Mouse (Mus musculus) heart, embryonic 15.5 days (tissue): ENCODE data around the gene Cklf. TPM values are rescaled to one million over a fixed set of nuclear protein-coding genes. Genes with fewer than 3 reads are reported as not detected.
A peak's percentile ranks its signal among the peaks of the same experiment; 100 is the strongest.

Source experiments
- ATAC-seq: fragments of 200-750 bp; cut with Nextera tagmentation; replicated peaks from 2 replicates; pipeline ENCODE4 v1.8.0; 2017; ENCODE audit warnings: low read depth, moderate TSS enrichment; ENCODE audit not compliant: insufficient number of reproducible peaks, insufficient read depth, low FRiP score
- H3K27ac ChIP-seq: fragments of 300-500 bp; sonication (generic); 2 replicates; pipeline ENCODE4 v1.5.1; 2015; ENCODE audit warnings: mild to moderate bottlenecking, inconsistent platforms
- H3K27me3 ChIP-seq: fragments of 300-500 bp; sonication (generic); 2 replicates; pipeline ENCODE4 v1.6.1; 2015; ENCODE audit warnings: inconsistent platforms
- H3K36me3 ChIP-seq: fragments of 300-500 bp; sonication (generic); 2 replicates; pipeline ENCODE4 v1.6.1; 2015; ENCODE audit warnings: mild to moderate bottlenecking, inconsistent platforms
- H3K4me1 ChIP-seq: fragments of 300-500 bp; sonication (generic); replicated peaks from 2 replicates; pipeline ENCODE4 v1.6.1; 2015; ENCODE audit warnings: inconsistent platforms
- H3K4me2 ChIP-seq: fragments of 300-500 bp; sonication (generic); 2 replicates; pipeline ENCODE4 v1.6.1; 2015; ENCODE audit warnings: inconsistent platforms, mild to moderate bottlenecking, moderate library complexity
- H3K4me3 ChIP-seq: fragments of 300-500 bp; sonication (generic); 2 replicates; pipeline ENCODE4 v1.5.1; 2015; ENCODE audit warnings: mild to moderate bottlenecking, inconsistent platforms
- H3K9ac ChIP-seq: fragments of 300-500 bp; sonication (generic); 2 replicates; pipeline ENCODE4 v1.6.1; 2015; ENCODE audit warnings: mild to moderate bottlenecking, inconsistent platforms
- H3K9me3 ChIP-seq: fragments of 300-500 bp; sonication (generic); replicated peaks from 2 replicates; pipeline ENCODE4 v1.6.1; 2016; ENCODE audit warnings: inconsistent platforms
- WGBS: fragments of 180-500 bp; shearing (Covaris S2); methylation state at CpG from one replicate; pipeline ENCODE4 v1.1.7; 2015; ENCODE audit warnings: mixed read lengths; 5-methylcytosine and 5-hydroxymethylcytosine counted together
- polyA plus RNA-seq: library from polyadenylated mRNA; unstranded; fragments of >200 nt; fragmentation: Nextera tagmentation; extraction: Ambion mirVana; gene quantifications from 2 replicates; pipeline ENCODE4 v1.2.1, GENCODE M21; 2015

The Cklf gene
- 23.7 and 26.3 TPM in 2 replicates for polyA plus RNA-seq

DNA sequence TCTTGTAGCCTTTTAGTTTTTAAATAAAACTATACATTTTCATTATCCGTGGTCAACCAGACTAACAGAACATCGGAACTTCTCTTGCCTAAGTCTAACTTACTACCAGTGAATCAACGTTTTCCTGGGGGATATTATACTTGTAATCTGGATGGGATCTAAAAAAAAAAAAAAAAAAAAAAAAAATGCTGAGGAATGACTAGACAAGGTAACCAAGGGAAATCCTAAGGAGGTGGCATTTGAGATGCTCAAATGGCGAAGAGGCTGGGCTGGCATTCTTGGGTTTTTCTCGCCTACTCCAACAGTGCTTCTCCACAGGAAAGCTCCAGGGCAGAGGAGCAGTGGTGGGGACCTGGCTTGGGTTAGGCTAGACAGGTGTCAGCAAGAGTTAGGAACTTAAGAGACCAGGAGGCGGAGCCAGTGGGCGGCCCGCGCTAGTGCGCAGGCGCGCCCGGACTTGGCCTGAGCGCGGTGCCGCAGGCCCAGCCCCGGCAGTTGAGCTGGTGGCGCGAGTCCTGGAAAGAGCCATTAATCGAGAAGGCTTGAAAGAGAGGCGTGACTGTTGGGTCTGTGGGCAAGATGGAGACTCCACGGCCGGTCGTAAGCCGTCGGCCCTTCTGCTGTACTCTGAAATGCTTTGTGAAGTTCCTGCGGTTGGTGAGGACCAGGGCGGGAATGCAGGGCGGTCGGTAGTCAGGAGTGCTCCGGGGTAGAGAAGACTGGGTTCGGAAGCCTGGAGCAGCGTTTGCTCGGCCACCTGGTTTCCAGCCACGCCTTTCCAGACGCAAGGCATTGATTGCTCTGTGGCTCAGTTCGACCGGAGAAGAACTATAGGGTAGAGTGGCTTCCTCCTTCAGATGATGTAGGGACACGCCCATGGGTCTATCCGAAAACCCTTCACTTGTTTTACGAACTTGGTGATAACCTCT lies at the start of gene Cklf:
Gene Cklf, plus strand, starts transcription at position 423 of the 929 bp plus-strand sequence.
- no peaks in the 10 kb centered on the region for H3K9me3 ChIP-seq
- peak; percentile 81 for ATAC-seq
- no peaks in the 10 kb centered on the region for H3K27me3 ChIP-seq
- peak within 1 kb of the TSS; percentile 86 for H3K4me3 ChIP-seq
- peak within 1 kb of the TSS; percentile 84 for H3K27ac ChIP-seq
- 3% methylated on average over 41 of the region's 41 CpGs for WGBS
- H3K4me2 ChIP-seq: peak within 1 kb of the TSS; percentile 90
- H3K36me3 ChIP-seq: no peaks in the 10 kb centered on the region; the same call in 1 of the 2 replicates
- H3K4me1 ChIP-seq: peaks cover 23% of the 10 kb centered on the region
- peak within 1 kb of the TSS; percentile 83 for H3K9ac ChIP-seq

DNA sequence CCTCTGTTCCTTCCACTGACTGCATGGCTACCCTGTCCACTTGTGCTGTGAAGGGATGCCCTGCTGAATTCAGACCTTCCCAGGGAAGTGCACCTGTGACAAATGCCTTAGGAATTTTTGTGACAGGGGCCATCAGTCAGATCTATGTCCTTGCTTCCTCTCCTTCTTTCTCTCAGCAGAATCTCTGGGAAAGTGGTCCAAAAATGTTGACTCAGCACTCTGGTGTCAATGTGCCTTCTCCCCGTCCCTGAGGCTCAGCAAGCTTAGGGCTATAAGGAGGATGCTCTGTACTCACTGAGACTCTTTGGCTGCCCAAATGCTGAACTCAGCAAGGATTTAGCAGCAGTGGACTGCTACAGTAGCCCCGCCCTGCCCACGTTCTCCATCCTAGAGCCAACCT lies 49.0 kb upstream of the Cklf start:
- no peak for ATAC-seq
- 67% methylated on average over 3 of the region's 3 CpGs for WGBS
- no peaks in the 10 kb centered on the region for H3K36me3 ChIP-seq
- no peak overlapping the region for H3K4me3 ChIP-seq
- no peaks in the 10 kb centered on the region for H3K4me1 ChIP-seq
- no peak overlapping the region for H3K27ac ChIP-seq
- no peak overlapping the region for H3K9ac ChIP-seq
- no peaks in the 10 kb centered on the region for H3K9me3 ChIP-seq
- H3K27me3 ChIP-seq: no peaks in the 10 kb centered on the region
- H3K4me2 ChIP-seq: no peak overlapping the region

DNA sequence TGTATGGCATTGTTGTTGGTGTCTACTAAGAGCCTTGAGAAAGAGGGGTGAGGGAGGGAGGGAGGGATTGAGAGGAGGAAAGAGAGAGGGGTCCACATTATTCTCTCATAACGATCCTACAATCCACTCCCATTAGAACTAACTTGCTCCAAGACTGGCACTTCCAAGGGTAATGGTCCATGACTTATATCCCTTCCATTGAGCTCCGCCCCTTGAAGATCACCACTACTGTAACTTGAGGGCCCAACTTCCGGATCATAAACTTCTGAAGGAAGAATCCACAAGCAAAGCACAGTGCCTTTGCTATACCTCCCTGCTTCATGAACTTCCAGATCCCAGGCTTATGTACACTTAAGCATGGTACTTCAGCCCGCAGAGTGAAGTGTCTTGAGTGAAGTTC lies 48.3 kb upstream of the Cklf start:
- Histone ChIP-seq H3K9ac (no peak overlapping the region), H3K36me3 (no peaks in the 10 kb centered on the region), H3K27ac (no peak overlapping the region), H3K27me3 (no peaks in the 10 kb centered on the region), H3K9me3 (no peaks in the 10 kb centered on the region), H3K4me3 (no peak overlapping the region), H3K4me1 (no peaks in the 10 kb centered on the region), H3K4me2 (no peak overlapping the region)
- 74% methylated on average over 4 of the region's 4 CpGs for WGBS
- no peak for ATAC-seq

DNA sequence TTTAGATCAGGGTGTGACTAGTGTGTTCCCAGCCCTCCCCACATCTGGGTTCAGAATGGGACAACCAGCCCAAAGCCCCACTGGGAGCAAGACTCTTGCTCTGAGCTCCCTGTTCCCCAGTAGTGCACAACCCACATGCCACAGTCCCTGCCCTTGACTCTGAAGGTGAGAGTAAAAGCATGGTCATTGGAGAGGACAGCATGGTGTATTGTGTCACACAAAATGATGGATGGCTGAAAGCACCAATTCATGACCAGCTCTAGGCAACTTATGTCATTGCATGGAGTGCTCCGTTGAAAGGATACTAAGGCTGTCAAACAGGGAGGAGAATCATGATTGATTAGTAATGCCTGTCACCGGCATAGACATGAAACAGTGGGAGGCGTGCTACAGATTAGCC lies 45.4 kb upstream of the Cklf start:
- Histone ChIP-seq H3K4me3 (no peak overlapping the region), H3K9me3 (no peaks in the 10 kb centered on the region), H3K4me1 (no peaks in the 10 kb centered on the region), H3K9ac (no peak overlapping the region), H3K27me3 (no peaks in the 10 kb centered on the region), H3K4me2 (no peak overlapping the region), H3K27ac (no peak overlapping the region), H3K36me3 (no peaks in the 10 kb centered on the region)
- no peak for ATAC-seq
- 50% methylated on average over 3 of the region's 3 CpGs for WGBS

DNA sequence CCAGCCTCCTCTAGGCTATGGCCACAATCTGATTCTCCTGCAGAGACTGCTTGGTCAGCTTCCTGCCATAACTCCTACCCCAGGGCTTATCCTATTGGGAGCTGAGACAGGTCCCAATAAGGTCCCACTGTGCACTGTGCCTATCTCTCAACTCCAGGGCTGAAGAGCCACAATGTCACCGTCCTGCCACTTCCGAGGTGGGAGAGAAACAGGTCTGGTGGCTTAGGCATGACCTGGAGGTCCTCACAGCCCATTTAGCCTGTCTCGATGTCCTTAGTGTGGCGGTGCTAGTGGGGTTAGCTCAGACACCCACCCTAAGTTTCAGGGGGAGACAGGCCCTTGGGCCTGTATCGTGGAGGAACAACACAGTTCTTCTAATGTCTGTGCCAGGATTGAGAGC lies 33.1 kb upstream of the Cklf start:
- no peaks in the 10 kb centered on the region; the same call in 1 of the 2 replicates for H3K27me3 ChIP-seq
- no peak overlapping the region for H3K27ac ChIP-seq
- ATAC-seq: no peak
- H3K4me3 ChIP-seq: no peak overlapping the region
- 81% methylated on average over 5 of the region's 5 CpGs for WGBS
- no peaks in the 10 kb centered on the region; the same call in 1 of the 2 replicates for H3K4me1 ChIP-seq
- no peak overlapping the region for H3K9ac ChIP-seq
- no peaks in the 10 kb centered on the region for H3K36me3 ChIP-seq
- no peak overlapping the region for H3K4me2 ChIP-seq
- no peaks in the 10 kb centered on the region for H3K9me3 ChIP-seq

DNA sequence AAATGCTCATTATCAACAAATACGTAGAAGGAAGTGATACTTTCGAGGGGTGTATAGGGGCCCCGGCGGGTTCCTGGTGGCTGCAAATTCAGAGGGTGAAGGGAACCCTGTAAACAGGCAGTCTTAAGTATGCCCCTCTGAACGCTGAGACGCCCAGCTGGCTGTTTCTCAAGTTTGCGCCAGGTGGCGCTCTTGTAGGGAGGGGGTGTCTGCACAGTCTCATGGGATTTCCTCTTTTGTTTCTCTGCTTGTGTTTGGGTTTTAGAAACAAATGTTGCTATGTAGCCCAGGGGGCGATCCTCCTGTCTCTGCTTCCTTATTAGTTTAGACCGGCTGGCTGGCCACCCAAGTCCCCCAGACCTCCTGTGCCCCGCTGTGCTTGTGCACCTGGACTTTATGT lies 31.6 kb upstream of the Cklf start:
- no peak overlapping the region for H3K9ac ChIP-seq
- no peak overlapping the region for H3K4me3 ChIP-seq
- no peaks in the 10 kb centered on the region; the same call in 1 of the 2 replicates for H3K27me3 ChIP-seq
- H3K27ac ChIP-seq: no peak overlapping the region
- no peaks in the 10 kb centered on the region for H3K9me3 ChIP-seq
- no peaks in the 10 kb centered on the region; the same call in 1 of the 2 replicates for H3K4me1 ChIP-seq
- H3K4me2 ChIP-seq: peak overlapping the region; percentile 31; the same call in 1 of the 2 replicates
- no peak for ATAC-seq
- 22% methylated on average over 11 of the region's 11 CpGs for WGBS
- H3K36me3 ChIP-seq: no peaks in the 10 kb centered on the region

DNA sequence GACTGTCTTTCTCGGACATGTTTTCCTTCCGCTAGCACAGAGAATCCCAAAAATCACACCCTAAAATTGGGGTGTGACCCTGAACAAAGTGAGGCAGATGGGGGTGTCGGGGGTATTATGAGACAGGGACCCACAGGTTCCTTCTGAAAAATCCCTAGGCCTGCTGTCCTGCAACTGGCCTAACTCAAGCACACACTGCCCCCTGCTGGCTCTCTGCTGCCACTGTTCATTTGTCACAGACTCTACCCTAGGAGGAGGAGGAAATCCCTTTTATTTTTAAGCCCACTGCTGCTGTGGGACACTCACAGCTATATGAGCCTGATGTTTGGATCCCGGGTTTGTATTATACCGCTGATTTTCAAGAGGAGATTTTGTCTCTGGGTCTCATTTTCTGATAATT lies 30.9 kb upstream of the Cklf start:
- Histone ChIP-seq H3K9me3 (no peaks in the 10 kb centered on the region), H3K4me1 (no peaks in the 10 kb centered on the region; the same call in 1 of the 2 replicates), H3K36me3 (no peaks in the 10 kb centered on the region), H3K4me2 (no peak overlapping the region), H3K27ac (no peak overlapping the region), H3K4me3 (no peak overlapping the region), H3K27me3 (no peaks in the 10 kb centered on the region; the same call in 1 of the 2 replicates), H3K9ac (no peak overlapping the region)
- WGBS: 37% methylated on average over 5 of the region's 5 CpGs
- ATAC-seq: no peak

DNA sequence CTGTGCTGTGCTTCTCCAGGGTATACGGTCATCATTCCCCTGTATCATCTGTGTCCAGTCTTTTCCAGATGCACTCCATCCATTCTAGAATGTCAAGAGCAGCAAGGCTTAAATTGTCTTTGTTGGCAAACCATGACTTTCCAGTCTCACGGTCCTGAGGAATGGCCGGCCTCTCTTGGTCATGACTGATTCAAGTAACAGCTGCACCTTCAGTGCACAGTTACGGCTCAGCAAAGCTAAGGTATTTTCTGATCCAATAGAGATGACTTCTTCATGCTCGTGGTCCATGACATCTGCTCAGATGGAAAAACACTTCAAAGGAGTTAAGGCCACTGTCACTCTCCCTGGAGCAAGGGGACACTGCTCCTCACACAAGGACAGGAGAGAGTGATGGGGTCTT lies 23.6 kb upstream of the Cklf start:
- H3K4me2 ChIP-seq: no peak overlapping the region
- no peaks in the 10 kb centered on the region for H3K4me1 ChIP-seq
- ATAC-seq: no peak
- H3K27me3 ChIP-seq: no peaks in the 10 kb centered on the region
- H3K27ac ChIP-seq: no peak overlapping the region
- 88% methylated on average over 5 of the region's 5 CpGs for WGBS
- no peak overlapping the region for H3K9ac ChIP-seq
- H3K36me3 ChIP-seq: peaks cover 41% of the 10 kb centered on the region
- no peaks in the 10 kb centered on the region for H3K9me3 ChIP-seq
- no peak overlapping the region for H3K4me3 ChIP-seq

DNA sequence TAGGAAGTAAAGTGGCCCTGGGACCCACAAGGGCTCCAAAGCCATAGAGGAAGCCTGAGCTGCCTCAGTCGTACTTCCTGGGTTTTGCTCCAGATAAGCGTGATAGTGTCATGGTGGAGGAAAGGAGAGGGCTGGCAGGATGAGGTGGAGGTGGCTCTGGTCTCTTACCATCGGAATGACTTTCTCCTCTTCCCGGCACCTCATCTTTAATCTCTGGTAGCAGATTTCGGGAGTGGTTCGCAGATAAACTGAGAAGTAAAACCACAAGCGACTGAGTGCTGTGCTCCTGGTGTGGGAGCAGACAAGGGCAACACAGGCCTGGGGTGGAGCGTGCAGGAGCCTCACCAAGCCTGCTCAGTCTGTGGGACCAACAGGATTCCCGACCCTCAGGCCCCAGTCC lies 20.3 kb upstream of the Cklf start:
- H3K4me2 ChIP-seq: no peak overlapping the region
- H3K9me3 ChIP-seq: no peaks in the 10 kb centered on the region
- H3K27me3 ChIP-seq: no peaks in the 10 kb centered on the region
- no peaks in the 10 kb centered on the region for H3K4me1 ChIP-seq
- no peak for ATAC-seq
- no peak overlapping the region for H3K4me3 ChIP-seq
- no peak overlapping the region for H3K27ac ChIP-seq
- WGBS: 79% methylated on average over 9 of the region's 9 CpGs
- peaks cover 49% of the 10 kb centered on the region for H3K36me3 ChIP-seq
- no peak overlapping the region for H3K9ac ChIP-seq

DNA sequence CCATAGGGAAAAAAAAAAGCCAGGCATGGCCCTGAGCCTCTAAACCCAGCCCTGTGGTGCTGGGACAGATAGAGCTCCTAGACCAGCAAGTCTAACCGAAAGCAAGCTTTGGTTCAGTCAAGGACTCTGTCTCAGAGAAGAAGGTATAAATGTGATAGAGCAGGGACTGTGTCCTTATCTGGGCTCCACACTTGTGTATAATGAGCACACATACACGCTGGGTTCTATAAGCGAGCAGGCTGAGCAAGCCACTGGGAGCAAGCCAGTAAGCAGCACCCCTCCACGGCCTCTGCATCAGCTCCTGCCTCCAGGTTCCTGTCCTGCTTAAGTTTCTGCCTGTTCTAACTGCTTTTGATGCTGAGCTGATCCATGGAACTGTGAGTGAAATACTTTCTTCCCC lies 18.6 kb upstream of the Cklf start:
- Histone ChIP-seq H3K27me3 (no peaks in the 10 kb centered on the region), H3K27ac (no peak overlapping the region), H3K4me3 (no peak overlapping the region), H3K4me2 (no peak overlapping the region), H3K4me1 (no peaks in the 10 kb centered on the region), H3K9me3 (no peaks in the 10 kb centered on the region), H3K9ac (no peak overlapping the region), H3K36me3 (peaks cover 47% of the 10 kb centered on the region)
- ATAC-seq: no peak
- WGBS: 93% methylated on average over 4 of the region's 4 CpGs

DNA sequence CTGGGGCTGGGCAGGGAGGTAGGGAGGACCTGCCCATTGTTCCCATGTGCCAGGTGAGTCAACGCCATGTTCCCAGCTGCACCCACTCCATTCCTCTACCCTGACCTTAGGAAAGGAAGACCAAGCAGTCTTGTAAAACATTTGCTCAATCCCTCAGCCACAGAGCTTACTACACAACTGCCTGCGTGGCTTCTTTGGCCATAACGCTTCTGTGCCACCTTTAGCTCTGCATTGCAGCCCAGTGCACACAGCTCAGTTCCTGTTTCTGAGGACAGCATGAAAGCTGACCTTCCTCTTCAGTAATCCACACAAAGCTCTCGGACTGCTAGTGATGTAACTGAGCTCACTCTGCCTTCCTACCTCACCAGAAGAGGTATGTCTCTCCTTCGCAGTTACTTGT lies 17.7 kb upstream of the Cklf start:
- Histone ChIP-seq H3K36me3 (peaks cover 43% of the 10 kb centered on the region), H3K4me2 (no peak overlapping the region), H3K27ac (no peak overlapping the region), H3K4me1 (no peaks in the 10 kb centered on the region), H3K9me3 (no peaks in the 10 kb centered on the region), H3K9ac (no peak overlapping the region), H3K27me3 (no peaks in the 10 kb centered on the region), H3K4me3 (no peak overlapping the region)
- no peak for ATAC-seq
- 93% methylated on average over 5 of the region's 5 CpGs for WGBS

DNA sequence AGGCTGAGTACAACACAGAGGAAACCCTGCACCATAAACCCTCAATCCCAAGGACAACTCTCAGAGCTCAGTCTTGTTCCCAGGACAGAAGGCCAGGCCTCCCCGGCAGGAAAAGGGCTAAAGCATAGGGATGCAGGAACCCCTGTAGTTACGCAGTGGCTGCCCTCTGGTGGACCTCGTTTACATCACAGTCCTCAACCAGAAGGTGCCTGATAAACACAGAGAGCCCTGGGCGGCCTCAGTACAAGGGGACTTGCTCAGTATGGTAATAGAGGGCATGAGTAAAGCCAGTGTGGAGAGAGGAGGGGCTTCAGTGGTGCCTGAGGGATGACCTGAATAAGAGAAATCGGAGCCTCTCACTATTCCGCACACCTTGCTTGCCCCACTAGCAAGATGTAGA lies 16.1 kb upstream of the Cklf start:
- 56% methylated on average over 6 of the region's 6 CpGs for WGBS
- Histone ChIP-seq H3K4me2 (no peak overlapping the region), H3K9ac (no peak overlapping the region), H3K27me3 (no peaks in the 10 kb centered on the region), H3K27ac (no peak overlapping the region), H3K36me3 (peaks cover 39% of the 10 kb centered on the region), H3K4me3 (no peak overlapping the region), H3K4me1 (no peaks in the 10 kb centered on the region), H3K9me3 (no peaks in the 10 kb centered on the region)
- no peak for ATAC-seq
